Mouse (Mus musculus) erythroblast, embryonic 14.5 days (primary cell): ENCODE data around the gene A1cf. TPM values are rescaled to one million over a fixed set of nuclear protein-coding genes. Genes with fewer than 3 reads are reported as not detected.

Source experiments
- H3K27me3 ChIP-seq: 2 replicates; pipeline ENCODE4 v1.6.1; 2012; ENCODE audit warnings: inconsistent platforms; ENCODE audit not compliant: control insufficient read depth
- H3K36me3 ChIP-seq: 2 replicates; pipeline ENCODE4 v1.6.1; 2012; ENCODE audit warnings: mild to moderate bottlenecking, inconsistent platforms; ENCODE audit not compliant: control insufficient read depth
- H3K4me1 ChIP-seq: 2 replicates; pipeline ENCODE4 v1.6.1; 2012; ENCODE audit warnings: inconsistent platforms; ENCODE audit not compliant: control insufficient read depth
- H3K4me3 ChIP-seq: replicated peaks from 2 replicates; pipeline ENCODE3; 2012; ENCODE audit warnings: moderate library complexity, mild to moderate bottlenecking, inconsistent platforms
- H3K9me3 ChIP-seq: 2 replicates; pipeline ENCODE4 v1.6.1; 2012; ENCODE audit warnings: low read length, inconsistent platforms, mixed read lengths; ENCODE audit not compliant: control insufficient read depth
- GATA1 ChIP-seq: IDR thresholded peaks from 2 replicates; pipeline ENCODE4 v1.6.1; 2012; ENCODE audit warnings: low read length, inconsistent platforms, mixed read lengths
- TAL1 ChIP-seq: IDR thresholded peaks from 3 replicates; pipeline ENCODE4 v1.6.1; 2012; ENCODE audit warnings: low read length, inconsistent platforms, mixed read lengths
- polyA plus RNA-seq: library from polyadenylated mRNA; stranded (reverse); fragments of >175 nt; gene quantifications from 2 replicates; pipeline ENCODE4 v1.2.3, GENCODE M21; 2012

A1cf gene
- polyA plus RNA-seq, 1 experiment, result not detected

GRCm38 (mm10) chr19:31967933-31968532 lies 99.5 kb downstream of the A1cf start:
- no peak overlapping the region for H3K4me3 ChIP-seq

DNA sequence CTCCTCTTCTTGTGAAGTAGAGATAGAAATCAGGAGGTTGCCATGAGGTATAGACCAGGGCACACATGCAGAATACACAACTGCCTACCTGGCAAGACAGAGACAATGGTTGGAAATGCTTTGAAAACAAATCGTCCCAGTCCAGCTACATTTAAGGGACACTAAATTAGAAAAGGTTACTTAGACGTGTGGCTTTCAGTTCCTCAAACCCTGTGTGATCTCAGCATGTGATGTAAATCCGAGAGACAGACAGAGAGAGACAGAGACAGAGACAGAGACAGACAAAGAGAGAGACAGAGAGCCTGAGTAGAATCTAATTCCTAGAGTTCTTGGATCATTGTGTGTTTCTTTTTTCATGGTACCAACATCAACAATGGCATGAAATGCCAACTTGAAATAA lies 102.8 kb downstream of the A1cf start:
- Histone ChIP-seq H3K4me3 (no peak overlapping the region), H3K36me3 (no peaks in the 10 kb centered on the region), H3K27me3 (0 out of 2 replicates have a peak, but pooled peaks cover 2% of the 10 kb centered on the region), H3K9me3 (no peaks in the 10 kb centered on the region), H3K4me1 (no peaks in the 10 kb centered on the region)
- TF ChIP-seq TAL1 (no peak), GATA1 (no peak)

More at GRCm38 (mm10) chr19:31967933-31968532, 99.5 kb downstream of the A1cf start:
- Histone ChIP-seq H3K36me3 (no peaks in the 10 kb centered on the region), H3K9me3 (no peaks in the 10 kb centered on the region), H3K27me3 (0 out of 2 replicates have a peak, but pooled peaks cover 2% of the 10 kb centered on the region), H3K4me1 (no peaks in the 10 kb centered on the region)
- TF ChIP-seq GATA1 (no peak), TAL1 (no peak)

DNA sequence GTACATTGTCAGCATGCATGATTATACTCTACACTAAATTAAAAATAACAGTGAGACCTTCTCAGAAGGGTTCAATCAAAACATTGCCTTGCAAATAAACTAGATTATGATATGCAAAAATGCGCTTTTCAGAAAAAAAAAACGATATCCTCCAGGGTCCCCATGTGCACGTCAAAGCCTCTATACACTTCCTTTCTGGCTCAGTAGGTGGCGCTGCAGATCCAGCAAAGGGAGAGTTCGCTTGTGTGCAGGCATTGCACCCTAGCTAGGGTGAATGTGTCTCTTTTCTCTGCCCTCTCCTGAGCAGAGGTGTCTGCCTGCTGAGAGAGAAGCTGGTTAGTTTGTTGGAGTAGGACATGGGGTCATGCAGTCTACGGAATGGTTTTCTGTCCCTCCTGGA lies 103.4 kb downstream of the A1cf start:
- H3K4me1 ChIP-seq, result no peaks in the 10 kb centered on the region
- H3K36me3 ChIP-seq, result no peaks in the 10 kb centered on the region
- H3K4me3 ChIP-seq, result no peak overlapping the region
- 0 out of 2 replicates have a peak, but pooled peaks cover 2% of the 10 kb centered on the region for H3K27me3 ChIP-seq
- H3K9me3 ChIP-seq, result no peaks in the 10 kb centered on the region
- no peak for TF ChIP-seq GATA1
- no peak for TF ChIP-seq TAL1

DNA sequence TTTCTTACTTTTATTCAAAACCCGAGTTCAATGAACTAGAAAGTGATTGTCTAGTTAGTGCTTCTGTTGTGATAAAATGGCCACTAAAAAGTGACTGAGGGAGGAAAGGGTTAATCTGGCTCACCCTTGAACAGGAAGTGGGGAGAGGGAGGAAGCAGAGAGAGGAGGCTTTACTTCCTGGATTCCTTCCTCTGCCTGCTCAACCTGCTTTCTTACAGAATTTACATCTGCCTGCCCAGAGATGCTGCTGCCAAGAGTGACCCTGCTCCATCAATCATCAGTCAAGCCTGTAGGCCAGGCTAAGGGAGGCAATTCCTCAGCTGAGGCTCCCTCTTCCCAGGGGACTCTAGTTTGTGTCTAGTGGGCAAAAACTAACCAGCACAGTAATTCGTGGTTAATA lies 107.3 kb downstream of the A1cf start:
- TF ChIP-seq GATA1, result no peak
- TF ChIP-seq TAL1, result no peak
- H3K36me3 ChIP-seq, result no peaks in the 10 kb centered on the region
- no peaks in the 10 kb centered on the region for H3K27me3 ChIP-seq
- H3K9me3 ChIP-seq, result no peaks in the 10 kb centered on the region
- no peaks in the 10 kb centered on the region for H3K4me1 ChIP-seq
- H3K4me3 ChIP-seq, result no peak overlapping the region

DNA sequence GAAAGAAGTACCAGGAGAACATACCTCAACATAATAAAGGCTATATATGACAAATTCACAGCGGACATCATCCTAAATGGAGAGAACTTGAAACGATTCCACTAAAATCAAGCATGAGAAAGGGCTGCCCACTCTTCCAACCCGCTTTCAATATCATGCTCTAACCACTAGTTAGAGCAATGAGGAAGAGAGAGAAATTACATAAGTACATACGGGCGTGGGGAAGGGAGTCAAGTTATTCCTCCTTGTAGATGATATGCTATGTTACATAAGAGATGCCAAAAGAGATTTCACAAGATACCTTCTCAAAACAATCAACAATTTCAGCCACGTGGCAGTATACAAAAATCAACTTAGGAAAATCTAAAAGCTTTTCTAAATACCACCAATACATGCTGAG lies 122.5 kb downstream of the A1cf start:
- no peak overlapping the region for H3K4me3 ChIP-seq
- no peaks in the 10 kb centered on the region for H3K27me3 ChIP-seq
- no peaks in the 10 kb centered on the region for H3K9me3 ChIP-seq
- no peaks in the 10 kb centered on the region for H3K36me3 ChIP-seq
- TF ChIP-seq GATA1 (no peak), TAL1 (no peak)
- no peaks in the 10 kb centered on the region for H3K4me1 ChIP-seq

DNA sequence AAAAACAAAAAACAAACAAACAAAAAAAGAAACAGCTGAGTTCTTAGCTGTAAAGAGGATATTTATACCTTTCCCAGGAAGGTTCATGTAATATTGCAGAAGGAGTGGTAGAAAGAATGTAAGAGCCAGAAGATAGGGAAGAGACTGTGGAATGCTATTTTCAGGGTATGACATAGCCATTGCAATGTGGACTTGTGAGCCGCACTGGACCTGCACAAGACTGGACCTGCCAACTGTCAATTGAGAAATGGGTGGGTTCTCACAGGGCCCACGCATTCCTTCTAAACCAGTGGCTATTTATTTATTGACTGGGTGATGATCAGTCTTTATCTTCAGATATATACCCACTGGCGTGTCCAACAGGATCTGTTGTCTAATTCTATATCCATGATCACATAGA lies 128.4 kb downstream of the A1cf start:
- Histone ChIP-seq H3K4me1 (no peaks in the 10 kb centered on the region), H3K4me3 (no peak overlapping the region), H3K27me3 (no peaks in the 10 kb centered on the region), H3K36me3 (no peaks in the 10 kb centered on the region), H3K9me3 (no peaks in the 10 kb centered on the region)
- no peak for TF ChIP-seq TAL1
- TF ChIP-seq GATA1, result no peak

Other genes starting within 250 kb of the A1cf start
- gene Prkg1, start 103.7 kb upstream of the A1cf start, polyA plus RNA-seq, result not detected in 2 replicates
- gene Asah2, start 239.4 kb downstream of the A1cf start, polyA plus RNA-seq, result 0.01 TPM in 2 replicates